Comparison of ENCODE assay signal across 16 mouse cellular contexts in genomic region chr16:70585964-70586363, GRCm38 (mm10).
DNase-seq lines count a peak whose midpoint lies in the region; ATAC-seq and TF ChIP-seq lines count a peak whose summit lies in the region.
"Had no signal": no experiment of that assay in that cellular context is flagged by ENCODE, and none has a peak within 500 bp of the region (broad histone marks: within the 10 kb centered on the region; RNA-seq: fewer than 3 reads in every experiment).

No protein-coding gene starts in this region.

- no peak overlapping the region for H3K27ac ChIP-seq in forebrain, embryonic 14.5 days (ENCODE audit: low read depth, low read length)
- no peak overlapping the region for H3K27ac ChIP-seq in forebrain, embryonic 16.5 days (ENCODE audit: low read length)
- no peak overlapping the region for H3K27ac ChIP-seq in midbrain, embryonic 11.5 days (ENCODE audit: low read depth, low read length)
- H3K27ac ChIP-seq in intestine, postnatal 0 days (ENCODE audit: low read depth, low read length), result no peak overlapping the region
- H3K27ac ChIP-seq: embryonic facial prominence, embryonic 15.5 days; heart, embryonic 13.5 days; hindbrain, embryonic 12.5 days; limb, embryonic 13.5 days; midbrain, embryonic 13.5 days; neural tube, embryonic 12.5 days; stomach, embryonic 15.5 days had no signal

- H3K4me2 ChIP-seq in forebrain, embryonic 14.5 days (ENCODE audit: low read length), result no peak overlapping the region
- no peak overlapping the region for H3K4me2 ChIP-seq in forebrain, embryonic 16.5 days (ENCODE audit: low read length)
- H3K4me2 ChIP-seq in midbrain, embryonic 11.5 days, result no peak overlapping the region
- no peak overlapping the region for H3K4me2 ChIP-seq in intestine, postnatal 0 days (replicated peaks; ENCODE audit: low read depth)
- H3K4me2 ChIP-seq: embryonic facial prominence, embryonic 15.5 days; heart, embryonic 13.5 days; hindbrain, embryonic 12.5 days; limb, embryonic 13.5 days; midbrain, embryonic 13.5 days; neural tube, embryonic 12.5 days; stomach, embryonic 15.5 days had no signal

- H3K9ac ChIP-seq in forebrain, embryonic 14.5 days (ENCODE audit: low read length), result no peak overlapping the region
- H3K9ac ChIP-seq in forebrain, embryonic 16.5 days (replicated peaks; ENCODE audit: low read depth, low read length), result no peak overlapping the region
- H3K9ac ChIP-seq in midbrain, embryonic 11.5 days (ENCODE audit: low read length), result no peak overlapping the region
- no peak overlapping the region for H3K9ac ChIP-seq in intestine, postnatal 0 days (ENCODE audit: low read depth, low read length)
- H3K9ac ChIP-seq: embryonic facial prominence, embryonic 15.5 days; heart, embryonic 13.5 days; hindbrain, embryonic 12.5 days; limb, embryonic 13.5 days; midbrain, embryonic 13.5 days; neural tube, embryonic 12.5 days; stomach, embryonic 15.5 days had no signal

- ATAC-seq in forebrain, embryonic 14.5 days, result peak; percentile 66; the same call in 1 of the 2 replicates
- ATAC-seq in forebrain, embryonic 16.5 days, result no peak
- no peak for ATAC-seq in midbrain, embryonic 11.5 days (ENCODE audit: low FRiP score)
- ATAC-seq in intestine, postnatal 0 days, result no peak
- ATAC-seq: midbrain, embryonic 13.5 days had no signal

- no peak for DNase-seq in forebrain, embryonic 14.5 days (ENCODE audit: low spot score)
- DNase-seq in brain, embryonic 18.5 days (ENCODE audit: low read depth, low spot score), result peak; percentile 32
- DNase-seq in layer of hippocampus, postnatal 14 days (ENCODE audit: low spot score in 2 of 2), result peak; percentile 19 to 60
- peak; percentile 58 to 76 for DNase-seq in right cerebral cortex, adult 2 months (ENCODE audit: low spot score in 2 of 2)
- DNase-seq in midbrain, embryonic 11.5 days (ENCODE audit: low spot score, missing footprints), result no peak
- no peak for DNase-seq in embryo, embryonic 11 days
- DNase-seq: cerebellum, postnatal 36 days had no signal

- no peaks in the 10 kb centered on the region for H3K4me1 ChIP-seq in forebrain, embryonic 14.5 days (ENCODE audit: control insufficient read depth, insufficient read depth, low read length)
- H3K4me1 ChIP-seq in forebrain, embryonic 16.5 days (replicated peaks; ENCODE audit: control insufficient read depth, insufficient read depth, low read length), result no peaks in the 10 kb centered on the region
- H3K4me1 ChIP-seq in midbrain, embryonic 11.5 days (ENCODE audit: control insufficient read depth, insufficient read depth, low read length), result no peaks in the 10 kb centered on the region
- H3K4me1 ChIP-seq in intestine, postnatal 0 days (replicated peaks; ENCODE audit: control insufficient read depth, insufficient read depth, low read length), result no peaks in the 10 kb centered on the region
- H3K4me1 ChIP-seq: embryonic facial prominence, embryonic 15.5 days; heart, embryonic 13.5 days; hindbrain, embryonic 12.5 days; limb, embryonic 13.5 days; midbrain, embryonic 13.5 days; neural tube, embryonic 12.5 days; stomach, embryonic 15.5 days had no signal

- no peaks in the 10 kb centered on the region for H3K27me3 ChIP-seq in forebrain, embryonic 14.5 days (replicated peaks; ENCODE audit: control insufficient read depth, insufficient read depth, low read length)
- H3K27me3 ChIP-seq in forebrain, embryonic 16.5 days (replicated peaks; ENCODE audit: control insufficient read depth, insufficient read depth, low read length), result no peaks in the 10 kb centered on the region
- no peaks in the 10 kb centered on the region for H3K27me3 ChIP-seq in midbrain, embryonic 11.5 days (ENCODE audit: control insufficient read depth, insufficient read depth, low read length)
- H3K27me3 ChIP-seq in intestine, postnatal 0 days (replicated peaks; ENCODE audit: control insufficient read depth, insufficient read depth, low read length), result no peaks in the 10 kb centered on the region
- H3K27me3 ChIP-seq: embryonic facial prominence, embryonic 15.5 days; heart, embryonic 13.5 days; hindbrain, embryonic 12.5 days; limb, embryonic 13.5 days; midbrain, embryonic 13.5 days; neural tube, embryonic 12.5 days; stomach, embryonic 15.5 days had no signal

- no peaks in the 10 kb centered on the region for H3K9me3 ChIP-seq in forebrain, embryonic 14.5 days (replicated peaks; ENCODE audit: control insufficient read depth, low read length)
- no peaks in the 10 kb centered on the region for H3K9me3 ChIP-seq in forebrain, embryonic 16.5 days (ENCODE audit: control insufficient read depth, low read length)
- H3K9me3 ChIP-seq in midbrain, embryonic 11.5 days (ENCODE audit: control insufficient read depth, low read length), result no peaks in the 10 kb centered on the region
- H3K9me3 ChIP-seq in intestine, postnatal 0 days (ENCODE audit: control insufficient read depth), result no peaks in the 10 kb centered on the region
- H3K9me3 ChIP-seq: embryonic facial prominence, embryonic 15.5 days; heart, embryonic 13.5 days; hindbrain, embryonic 12.5 days; limb, embryonic 13.5 days; midbrain, embryonic 13.5 days; neural tube, embryonic 12.5 days; stomach, embryonic 15.5 days had no signal

- no peak for TF ChIP-seq CTCF in intestine, postnatal 0 days (IDR thresholded peaks at IDR 0.05; ENCODE audit: low read depth)

- H3K36me3 ChIP-seq in forebrain, embryonic 14.5 days (ENCODE audit: control insufficient read depth, insufficient read depth, low read length), result no peaks in the 10 kb centered on the region
- H3K36me3 ChIP-seq in forebrain, embryonic 16.5 days (ENCODE audit: control insufficient read depth, insufficient read depth), result no peaks in the 10 kb centered on the region
- H3K36me3 ChIP-seq in midbrain, embryonic 11.5 days (ENCODE audit: control insufficient read depth, insufficient read depth, low read length), result no peaks in the 10 kb centered on the region
- no peaks in the 10 kb centered on the region for H3K36me3 ChIP-seq in intestine, postnatal 0 days (ENCODE audit: control insufficient read depth, insufficient read depth)
- H3K36me3 ChIP-seq: embryonic facial prominence, embryonic 15.5 days; heart, embryonic 13.5 days; hindbrain, embryonic 12.5 days; limb, embryonic 13.5 days; midbrain, embryonic 13.5 days; neural tube, embryonic 12.5 days; stomach, embryonic 15.5 days had no signal

- no peak overlapping the region for H3K4me3 ChIP-seq in forebrain, embryonic 14.5 days (ENCODE audit: low read depth, low read length)
- no peak overlapping the region for H3K4me3 ChIP-seq in forebrain, embryonic 16.5 days (replicated peaks; ENCODE audit: low read length)
- H3K4me3 ChIP-seq in midbrain, embryonic 11.5 days (ENCODE audit: low read depth, low read length), result no peak overlapping the region
- no peak overlapping the region for H3K4me3 ChIP-seq in intestine, postnatal 0 days (ENCODE audit: low read depth, low read length)
- H3K4me3 ChIP-seq: embryonic facial prominence, embryonic 15.5 days; heart, embryonic 13.5 days; hindbrain, embryonic 12.5 days; limb, embryonic 13.5 days; midbrain, embryonic 13.5 days; neural tube, embryonic 12.5 days; stomach, embryonic 15.5 days had no signal

- 83% methylated on average over 7 of the region's 7 CpGs for WGBS in forebrain, embryonic 14.5 days
- WGBS in forebrain, embryonic 16.5 days, result no CpG with 5 or more reads among the region's 7 CpGs
- WGBS in midbrain, embryonic 11.5 days, result no CpG with 5 or more reads among the region's 7 CpGs
- 69% methylated on average over 7 of the region's 7 CpGs for WGBS in intestine, postnatal 0 days

Comparison
In these comparisons a context has a peak if more than half of its experiments do, and no peak if none do; other contexts are left out.
1. DNase-seq: peak in brain, embryonic 18.5 days (single experiment), layer of hippocampus, postnatal 14 days (2 of 2) and right cerebral cortex, adult 2 months (2 of 2); none in forebrain, embryonic 14.5 days (single experiment), midbrain, embryonic 11.5 days (single experiment) and embryo, embryonic 11 days (single experiment).